Mouse (Mus musculus): Measurements from ENCODE around the gene Aoah.

DNA sequence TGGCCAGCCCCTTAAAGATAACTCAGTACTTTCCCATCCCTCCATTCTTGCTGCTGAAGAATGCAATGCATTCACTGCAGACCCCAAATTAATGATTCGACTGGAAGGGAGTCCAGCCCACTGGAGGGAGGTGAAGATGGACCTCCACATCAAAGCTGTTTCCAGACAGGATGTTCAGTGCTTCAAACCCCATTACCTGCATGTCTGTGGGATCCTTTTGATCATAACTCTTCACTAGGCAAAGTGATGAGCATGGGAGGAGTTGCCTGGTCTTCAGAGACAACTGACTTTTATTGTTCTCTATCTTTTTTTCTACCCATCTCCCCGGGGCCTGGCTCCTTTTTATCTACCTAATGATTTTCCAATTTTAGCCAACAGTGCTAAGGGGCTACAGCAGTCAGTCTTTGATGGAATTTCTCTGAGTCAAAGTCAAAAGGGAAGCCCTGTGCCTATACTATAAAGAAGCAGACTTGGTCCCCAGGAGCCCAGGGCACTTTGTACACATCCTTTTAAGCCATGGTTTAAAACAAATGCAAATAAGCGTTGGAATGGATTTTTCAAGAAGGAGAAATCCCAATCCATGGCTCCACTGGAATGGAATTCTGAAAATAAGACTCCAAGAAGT is 18.0 kb downstream of the Aoah start:
- TF ChIP-seq EP300 (IDR thresholded peaks at IDR 0.05; ENCODE audit: insufficient read depth, low read depth, low read length) (no peak), POLR2A (IDR thresholded peaks at IDR 0.05; ENCODE audit: insufficient read depth, low read length) (no peak), CTCF (IDR thresholded peaks at IDR 0.05; ENCODE audit: low read depth, low read length) (no peak)

All from ES-Bruce4 (cell line).